Mouse (Mus musculus): ENCODE results near the gene Rere.

DNA sequence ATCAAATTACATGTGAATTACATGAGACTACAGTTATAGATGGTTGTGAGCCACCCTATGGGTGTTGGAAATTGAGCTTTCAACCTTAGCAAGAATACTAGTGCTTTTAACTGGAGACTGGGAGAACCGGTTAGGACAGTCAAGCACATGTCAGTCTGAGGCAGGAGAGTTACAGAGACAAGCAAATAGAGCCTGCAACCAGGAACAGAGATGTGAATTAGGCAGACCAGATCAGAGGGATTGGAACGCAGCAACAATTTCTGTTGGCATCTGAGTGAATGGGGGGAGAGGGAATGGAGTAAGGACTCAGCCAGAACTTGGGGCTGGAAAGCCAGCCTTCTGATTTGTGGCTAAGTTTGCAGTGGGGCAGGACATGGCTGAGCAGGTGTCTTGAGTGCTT lies 25.3 kb downstream of the Rere start:
- TF ChIP-seq EP300 (IDR thresholded peaks at IDR 0.05; ENCODE audit: low read depth) (no peak), CTCF (IDR thresholded peaks at IDR 0.05; ENCODE audit: low read depth) (no peak)

Measured in liver, embryonic 14.5 days (tissue).